Mouse (Mus musculus) embryonic facial prominence, embryonic 14.5 days (tissue): ENCODE measurements around the gene Hmgb1. TPM values are rescaled to one million over a fixed set of nuclear protein-coding genes. Genes with fewer than 3 reads are reported as not detected.
A peak's percentile ranks its signal among the peaks of the same experiment; 100 is the strongest.

ENCODE experiments used
- ATAC-seq: fragments of 200-750 bp; cut with Nextera tagmentation; 2 replicates; pipeline ENCODE4 v1.8.0; 2017; ENCODE audit warnings: low read depth, moderate number of reproducible peaks, moderate TSS enrichment
- DNase-seq: peaks from one replicate; pipeline ENCODE4 v3.0.0-alpha.2; 2015; ENCODE audit warnings: low spot score
- H3K27ac ChIP-seq: fragments of 300-500 bp; sonication (generic); replicated peaks from 2 replicates; pipeline ENCODE4 v1.5.1; 2014; ENCODE audit warnings: low read depth, mild to moderate bottlenecking, low read length, moderate library complexity
- H3K27me3 ChIP-seq: fragments of 300-500 bp; sonication (generic); replicated peaks from 2 replicates; pipeline ENCODE4 v1.6.1; 2014; ENCODE audit warnings: low read length; ENCODE audit not compliant: control insufficient read depth, insufficient read depth
- H3K36me3 ChIP-seq: fragments of 300-500 bp; sonication (generic); 2 replicates; pipeline ENCODE4 v1.6.1; 2014; ENCODE audit warnings: low read length, mixed read lengths; ENCODE audit not compliant: control insufficient read depth, insufficient read depth
- H3K4me1 ChIP-seq: fragments of 300-500 bp; sonication (generic); 2 replicates; pipeline ENCODE4 v1.6.1; 2014; ENCODE audit warnings: antibody characterized with exemption, low read length; ENCODE audit not compliant: control insufficient read depth, insufficient read depth
- H3K4me2 ChIP-seq: fragments of 300-500 bp; sonication (generic); 2 replicates; pipeline ENCODE4 v1.6.1; 2014; ENCODE audit warnings: low read depth, mild to moderate bottlenecking, low read length, moderate library complexity, mixed read lengths
- H3K4me3 ChIP-seq: fragments of 300-500 bp; sonication (generic); 2 replicates; pipeline ENCODE4 v1.5.1; 2014; ENCODE audit warnings: low read depth, mild to moderate bottlenecking, low read length
- H3K9ac ChIP-seq: fragments of 300-500 bp; sonication (generic); 2 replicates; pipeline ENCODE4 v1.6.1; 2014; ENCODE audit warnings: low read depth, mild to moderate bottlenecking, low read length, moderate library complexity, mixed read lengths
- H3K9me3 ChIP-seq: fragments of 300-500 bp; sonication (generic); 2 replicates; pipeline ENCODE4 v1.6.1; 2016; ENCODE audit warnings: low read length; ENCODE audit not compliant: control insufficient read depth
- WGBS: fragments of 180-500 bp; shearing (Covaris S2); extraction: QIAGEN DNeasy Blood & Tissue Kit; methylation state at CpG from one replicate; pipeline ENCODE4 v1.1.7; 2014; 5-methylcytosine and 5-hydroxymethylcytosine counted together
- polyA plus RNA-seq: library from polyadenylated mRNA; unstranded; fragments of >200 nt; fragmentation: Nextera tagmentation; extraction: Ambion mirVana; gene quantifications from 2 replicates; pipeline ENCODE4 v1.2.1, GENCODE M21; 2014

The Hmgb1 gene
- polyA plus RNA-seq, 1 experiment from 2014 or later, result 1,171 TPM

DNA sequence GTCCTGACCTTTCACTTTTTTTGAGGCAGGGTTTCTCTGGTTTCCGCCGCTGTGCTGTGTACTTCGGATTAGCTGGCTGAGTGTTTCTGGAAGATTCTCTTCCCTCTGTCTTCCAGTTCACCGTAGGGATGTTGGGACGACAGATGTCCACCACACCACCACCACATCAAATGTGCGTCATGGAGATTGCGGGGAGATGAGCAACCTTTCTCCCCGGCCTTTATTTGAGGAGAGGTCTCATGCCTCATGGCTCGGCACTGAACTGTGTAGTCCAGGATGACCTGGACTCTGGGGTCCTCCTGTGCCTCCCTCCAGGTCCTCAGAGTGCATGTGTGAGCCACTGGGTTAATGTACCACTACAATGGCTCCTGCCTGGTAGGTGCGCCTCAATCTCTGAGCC, 115.5 kb downstream of the Hmgb1 start:
- H3K4me1 ChIP-seq, result 0 out of 2 replicates have a peak, but pooled peaks cover 3% of the 10 kb centered on the region
- no peak overlapping the region for H3K4me2 ChIP-seq
- no peak overlapping the region for H3K27ac ChIP-seq
- no peaks in the 10 kb centered on the region; the same call in 1 of the 2 replicates for H3K9me3 ChIP-seq
- no peaks in the 10 kb centered on the region for H3K27me3 ChIP-seq
- H3K4me3 ChIP-seq, result no peak overlapping the region
- no peak overlapping the region for H3K9ac ChIP-seq
- DNase-seq (no peak), ATAC-seq (no peak)
- H3K36me3 ChIP-seq, result no peaks in the 10 kb centered on the region
- WGBS, result 93% methylated on average over 10 of the region's 10 CpGs

DNA sequence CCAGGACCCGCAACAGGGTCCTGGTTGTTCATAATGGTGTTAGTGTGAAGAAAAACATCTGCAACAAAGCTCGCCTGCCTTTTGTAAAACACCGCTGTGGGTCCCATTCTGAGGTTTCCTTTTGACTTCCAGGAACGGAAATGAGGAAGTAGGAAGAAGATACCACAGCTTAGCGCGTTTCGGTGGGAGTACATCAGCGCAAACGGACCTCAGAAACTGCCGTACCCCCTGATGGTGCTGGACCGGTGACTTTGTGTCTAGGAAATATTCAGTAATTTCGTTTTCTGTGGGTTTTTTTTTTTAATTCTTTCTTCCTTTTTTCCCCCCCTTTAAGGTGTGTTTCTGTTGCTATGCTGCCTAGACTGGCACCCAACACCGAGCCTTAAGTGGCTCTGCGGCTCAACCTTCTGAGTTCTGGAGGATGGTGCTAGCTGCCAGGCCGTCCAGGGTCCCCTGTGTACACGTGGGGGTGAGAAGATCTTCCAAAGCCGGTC, 116.0 kb downstream of the Hmgb1 start:
- H3K36me3 ChIP-seq, result no peaks in the 10 kb centered on the region
- no peak for ATAC-seq
- no peak for DNase-seq
- H3K4me3 ChIP-seq, result no peak overlapping the region
- H3K4me1 ChIP-seq, result 0 out of 2 replicates have a peak, but pooled peaks cover 3% of the 10 kb centered on the region
- H3K4me2 ChIP-seq, result no peak overlapping the region
- H3K27me3 ChIP-seq, result no peaks in the 10 kb centered on the region
- no peak overlapping the region for H3K9ac ChIP-seq
- no peaks in the 10 kb centered on the region; the same call in 1 of the 2 replicates for H3K9me3 ChIP-seq
- H3K27ac ChIP-seq, result no peak overlapping the region
- 80% methylated on average over 17 of the region's 17 CpGs for WGBS

DNA sequence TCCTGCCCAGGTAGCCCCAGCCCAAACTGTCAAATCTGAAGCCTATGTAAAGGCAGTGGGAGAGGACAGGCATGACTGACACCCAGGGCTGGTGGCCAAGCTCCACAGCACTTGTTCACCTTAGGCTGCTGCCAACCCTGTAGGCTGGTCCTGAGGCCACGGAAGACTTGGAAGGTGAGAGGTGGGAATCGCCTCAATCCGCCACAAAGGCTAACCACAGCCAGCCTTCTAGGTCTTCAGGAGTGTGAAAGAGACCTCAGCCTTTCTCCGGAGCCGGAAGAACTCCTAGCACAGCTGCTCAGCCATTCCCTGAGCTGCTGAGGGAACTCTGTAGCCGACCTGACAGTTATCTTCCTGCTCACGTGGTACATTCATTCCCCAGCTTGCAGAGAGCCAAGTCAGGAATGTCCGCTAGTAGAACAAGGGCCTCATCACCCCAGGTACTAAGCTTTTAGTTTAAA, 116.8 kb downstream of the Hmgb1 start:
- 62% methylated on average over 8 of the region's 8 CpGs for WGBS
- no peak overlapping the region for H3K4me2 ChIP-seq
- no peak overlapping the region for H3K9ac ChIP-seq
- H3K4me3 ChIP-seq, result no peak overlapping the region
- no peak for DNase-seq
- no peak overlapping the region for H3K27ac ChIP-seq
- H3K27me3 ChIP-seq, result no peaks in the 10 kb centered on the region
- H3K9me3 ChIP-seq, result no peaks in the 10 kb centered on the region; the same call in 1 of the 2 replicates
- 0 out of 2 replicates have a peak, but pooled peaks cover 3% of the 10 kb centered on the region for H3K4me1 ChIP-seq
- no peak for ATAC-seq
- no peaks in the 10 kb centered on the region for H3K36me3 ChIP-seq

DNA sequence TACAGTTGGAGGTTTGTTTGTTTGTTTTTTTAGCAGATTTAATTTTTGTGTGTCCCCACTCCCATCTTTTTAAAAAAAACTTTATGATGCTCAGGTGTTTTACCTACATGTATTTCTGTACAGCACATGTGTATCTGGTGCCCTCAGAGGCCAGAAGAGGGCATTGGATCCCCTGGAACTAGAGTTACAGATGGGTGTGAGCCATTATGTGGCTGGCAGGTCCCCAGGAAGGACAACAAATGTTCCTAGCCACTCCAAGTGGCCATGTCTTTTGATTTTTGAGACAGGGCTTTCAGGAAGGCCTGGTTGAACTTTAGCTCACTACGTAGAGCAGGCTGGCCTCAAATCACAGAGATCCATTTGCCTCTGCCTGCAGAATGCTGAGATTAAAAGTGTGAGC, 121.5 kb downstream of the Hmgb1 start:
- Histone ChIP-seq H3K4me1 (0 out of 2 replicates have a peak, but pooled peaks cover 3% of the 10 kb centered on the region), H3K9me3 (no peaks in the 10 kb centered on the region), H3K9ac (no peak overlapping the region), H3K27ac (no peak overlapping the region), H3K4me2 (no peak overlapping the region), H3K4me3 (no peak overlapping the region), H3K36me3 (no peaks in the 10 kb centered on the region), H3K27me3 (no peaks in the 10 kb centered on the region)
- no peak for ATAC-seq
- WGBS, result 89% methylated on average over 1 of the region's 1 CpGs
- no peak for DNase-seq

DNA sequence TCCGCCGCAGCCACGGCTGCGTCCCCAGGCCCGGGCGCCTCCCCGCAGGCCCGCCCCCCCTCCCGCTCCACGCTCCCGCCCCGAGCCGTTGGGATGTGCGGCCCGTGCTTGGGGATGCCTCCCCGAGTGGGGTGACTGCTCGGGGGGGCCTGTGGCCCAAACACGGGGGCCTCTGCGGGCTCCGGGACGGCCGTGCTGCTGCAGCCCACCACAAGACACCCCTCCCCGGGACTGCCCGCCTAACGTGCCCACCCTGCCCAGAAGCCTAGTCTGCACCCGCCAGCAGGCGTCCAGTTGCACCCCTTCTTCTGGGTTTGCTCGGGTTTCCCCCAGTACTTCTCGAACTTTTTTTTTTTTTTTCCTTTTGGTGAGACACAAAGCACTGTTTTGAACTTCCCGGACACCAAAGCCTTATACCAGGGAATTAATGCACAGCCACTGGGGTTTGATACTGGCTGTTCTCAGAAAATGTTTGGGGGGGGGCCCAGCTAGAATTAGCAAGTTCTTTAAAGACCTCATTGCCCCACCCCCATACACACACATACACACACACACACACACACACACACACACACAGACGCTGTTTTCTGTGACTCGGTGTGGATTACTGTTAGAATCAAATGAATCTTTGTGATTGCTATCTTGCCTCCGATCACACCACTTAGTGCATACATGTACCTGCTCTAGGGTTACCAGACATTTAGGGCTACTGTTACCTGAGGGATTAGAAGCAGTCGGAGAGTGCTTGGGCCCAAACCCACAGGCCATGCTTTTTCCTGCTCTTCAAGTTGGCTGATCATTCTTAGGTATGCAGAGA, 130.7 kb downstream of the Hmgb1 start:
- H3K4me1 ChIP-seq, result peaks cover 3% of the 10 kb centered on the region; the same call in 1 of the 2 replicates
- ATAC-seq (peak; percentile 15; the same call in 1 of the 2 replicates), DNase-seq (peak; percentile 52)
- WGBS, result 3% methylated on average over 10 of the region's 34 CpGs
- H3K4me3 ChIP-seq, result peak overlapping the region; percentile 71
- peak overlapping the region; percentile 76 for H3K9ac ChIP-seq
- H3K36me3 ChIP-seq, result peaks cover 14% of the 10 kb centered on the region; the same call in 1 of the 2 replicates
- peak overlapping the region; percentile 99 for H3K27ac ChIP-seq
- no peaks in the 10 kb centered on the region for H3K9me3 ChIP-seq
- no peaks in the 10 kb centered on the region for H3K27me3 ChIP-seq
- H3K4me2 ChIP-seq, result peak overlapping the region; percentile 94

DNA sequence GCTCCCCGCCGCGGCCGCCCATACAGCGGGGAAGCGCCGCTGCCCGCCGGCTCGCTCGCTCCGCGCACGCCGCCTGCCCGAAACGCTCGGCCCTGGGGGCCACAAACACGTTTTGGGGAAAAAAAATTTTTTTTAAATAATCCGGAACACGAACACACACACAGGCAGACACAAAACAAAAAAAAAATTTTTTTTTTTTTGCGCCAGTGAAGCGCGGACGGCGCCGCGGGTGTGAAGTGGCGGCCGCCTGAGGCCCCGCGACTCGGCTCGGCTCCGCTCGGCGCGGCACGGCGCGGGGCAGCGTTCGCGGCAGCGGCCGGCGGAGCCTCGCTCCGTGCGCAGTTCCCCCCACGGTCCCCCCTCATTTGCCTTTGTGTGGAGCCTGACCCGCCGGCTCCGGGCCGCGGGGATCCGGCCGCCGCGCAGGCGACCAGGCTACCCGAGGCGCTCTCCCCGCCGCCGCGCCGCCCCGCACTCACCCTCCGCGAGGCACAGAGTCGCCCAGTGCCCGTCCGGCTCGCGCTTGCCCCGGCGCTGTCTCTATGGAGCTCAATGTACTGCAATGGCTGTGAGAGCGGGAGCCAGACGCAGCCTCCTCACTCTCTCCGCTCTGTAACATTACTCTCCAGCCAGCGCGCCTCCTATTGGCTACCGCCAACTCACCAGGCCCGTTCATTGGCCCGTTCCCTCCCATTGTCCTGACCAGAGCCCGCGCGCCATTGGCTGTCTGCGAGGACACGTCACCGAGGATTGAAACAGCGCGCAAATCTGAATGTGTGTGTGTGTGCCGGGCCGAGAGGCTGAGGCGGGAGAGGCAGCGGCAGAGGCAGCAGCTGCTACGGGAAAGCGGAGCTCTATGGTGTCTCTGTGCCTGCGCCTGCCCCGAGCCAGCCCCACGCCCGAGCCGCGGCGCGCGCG, 131.6 kb downstream of the Hmgb1 start:
- DNase-seq (peak; percentile 100), ATAC-seq (peak; percentile 96)
- Histone ChIP-seq H3K4me2 (peak overlapping the region; percentile 94), H3K4me3 (peak overlapping the region; percentile 71), H3K36me3 (peaks cover 14% of the 10 kb centered on the region; the same call in 1 of the 2 replicates), H3K27ac (peak overlapping the region; percentile 99), H3K9ac (peak overlapping the region; percentile 99), H3K27me3 (no peaks in the 10 kb centered on the region), H3K9me3 (no peaks in the 10 kb centered on the region), H3K4me1 (peaks cover 3% of the 10 kb centered on the region; the same call in 1 of the 2 replicates)
- WGBS, result under 1% methylated on average over 48 of the region's 110 CpGs

DNA sequence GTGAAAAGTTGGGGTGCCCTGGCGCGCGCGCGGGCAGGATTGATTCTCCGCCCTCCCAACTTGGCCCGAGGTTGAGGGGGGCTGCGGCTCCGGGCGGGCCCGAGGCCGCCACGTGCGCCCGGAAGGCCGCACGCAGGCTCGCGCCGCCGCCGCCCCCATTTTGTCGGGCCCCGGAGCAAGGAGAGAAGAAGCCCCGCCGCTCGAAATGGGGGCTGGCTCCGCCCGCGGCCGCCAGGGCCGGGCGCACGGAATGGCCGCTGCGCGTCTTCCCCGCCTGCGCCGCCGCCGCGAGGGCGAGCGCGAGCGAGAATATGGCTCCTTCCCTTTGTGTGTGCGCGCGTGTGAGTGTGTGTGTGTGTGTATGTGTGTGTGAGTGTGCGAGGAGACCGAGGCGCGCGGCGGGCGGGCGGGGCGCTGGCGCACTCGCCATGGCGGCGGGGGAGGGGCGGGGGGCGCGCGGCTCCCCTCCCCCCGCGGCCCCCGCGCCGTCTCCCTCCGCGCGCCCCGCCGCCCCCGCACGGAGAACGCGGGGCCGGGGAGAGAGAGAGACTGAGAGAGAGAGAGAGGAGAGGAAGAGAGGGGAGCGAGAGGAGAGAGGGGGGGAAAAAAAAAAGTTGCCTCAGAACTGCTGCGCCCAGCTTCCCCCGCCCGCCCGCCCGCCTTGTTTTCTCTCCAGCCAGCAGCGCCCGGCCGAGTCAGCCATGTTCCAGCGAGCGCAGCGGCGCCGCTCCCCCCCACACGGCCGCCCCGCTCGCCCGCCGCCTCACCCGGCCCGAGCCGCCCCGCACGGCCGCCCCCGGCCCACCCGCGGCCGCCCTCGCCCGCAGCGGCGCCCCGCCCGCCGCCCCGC, 132.5 kb downstream of the Hmgb1 start:
- Histone ChIP-seq H3K36me3 (peaks cover 17% of the 10 kb centered on the region), H3K4me1 (peaks cover 3% of the 10 kb centered on the region; the same call in 1 of the 2 replicates), H3K9ac (peak overlapping the region; percentile 99), H3K27ac (peak overlapping the region; percentile 99), H3K27me3 (no peaks in the 10 kb centered on the region), H3K4me3 (peak overlapping the region; percentile 71), H3K9me3 (no peaks in the 10 kb centered on the region), H3K4me2 (peak overlapping the region; percentile 78)
- peak; percentile 23 for ATAC-seq
- under 1% methylated on average over 44 of the region's 120 CpGs for WGBS
- peak; percentile 91 for DNase-seq
